Mouse (Mus musculus) kidney, adult 18-20 months (tissue): ENCODE results near the gene Kif26b.

ENCODE experiments used
- DNase-seq: peaks from one replicate; pipeline ENCODE4 v3.0.0; 2021

The Kif26b gene

GRCm38 (mm10) chr1:178855974-178856373, 327.0 kb downstream of the Kif26b start:
- DNase-seq, result no peak

DNA sequence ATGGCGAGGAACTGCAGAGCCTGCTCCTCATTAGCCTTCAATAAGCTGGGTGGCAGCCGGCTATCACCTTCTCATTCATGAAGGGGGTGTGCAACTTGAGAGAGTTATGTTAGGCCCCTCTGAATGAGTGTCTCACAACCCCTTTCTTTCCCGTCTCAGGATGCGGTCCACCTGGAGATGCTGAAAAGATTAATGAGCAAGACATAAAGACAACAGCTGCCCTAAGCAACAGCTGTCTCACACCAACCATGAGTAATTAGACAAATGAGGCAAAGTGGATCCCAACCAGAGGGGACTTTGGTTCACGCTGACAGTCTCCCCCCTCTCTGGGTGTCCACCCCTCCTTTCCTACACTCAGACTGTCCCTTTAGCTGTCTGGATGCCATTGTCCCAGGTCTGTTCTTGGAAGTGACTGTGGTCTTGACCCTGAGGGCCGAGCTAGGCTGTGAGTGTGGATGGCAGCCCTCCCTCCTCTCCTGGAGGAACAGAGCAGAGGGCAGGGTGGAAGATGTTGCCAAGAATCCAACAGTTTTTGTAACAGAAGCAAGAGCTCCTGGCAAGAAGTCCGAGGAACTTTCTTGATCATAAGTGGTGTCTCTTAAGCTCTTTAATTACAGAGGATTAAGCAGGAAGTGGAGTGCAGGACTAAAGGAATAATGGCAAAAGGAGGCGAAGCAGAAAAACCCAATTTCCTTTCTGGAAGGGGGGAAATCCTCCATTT, 331.9 kb downstream of the Kif26b start:
- no peak for DNase-seq

GRCm38 (mm10) chr1:178861392-178861762, 332.5 kb downstream of the Kif26b start:
- no peak for DNase-seq

GRCm38 (mm10) chr1:178863756-178864155, 334.8 kb downstream of the Kif26b start:
- DNase-seq, result no peak

GRCm38 (mm10) chr1:178864297-178864696, 335.4 kb downstream of the Kif26b start:
- no peak for DNase-seq

GRCm38 (mm10) chr1:178866757-178867156, 337.8 kb downstream of the Kif26b start:
- no peak for DNase-seq

GRCm38 (mm10) chr1:178871055-178871454, 342.1 kb downstream of the Kif26b start:
- DNase-seq, result no peak

GRCm38 (mm10) chr1:178876926-178877325, 348.0 kb downstream of the Kif26b start:
- no peak for DNase-seq

GRCm38 (mm10) chr1:178878676-178879075, 349.8 kb downstream of the Kif26b start:
- DNase-seq, result no peak

DNA sequence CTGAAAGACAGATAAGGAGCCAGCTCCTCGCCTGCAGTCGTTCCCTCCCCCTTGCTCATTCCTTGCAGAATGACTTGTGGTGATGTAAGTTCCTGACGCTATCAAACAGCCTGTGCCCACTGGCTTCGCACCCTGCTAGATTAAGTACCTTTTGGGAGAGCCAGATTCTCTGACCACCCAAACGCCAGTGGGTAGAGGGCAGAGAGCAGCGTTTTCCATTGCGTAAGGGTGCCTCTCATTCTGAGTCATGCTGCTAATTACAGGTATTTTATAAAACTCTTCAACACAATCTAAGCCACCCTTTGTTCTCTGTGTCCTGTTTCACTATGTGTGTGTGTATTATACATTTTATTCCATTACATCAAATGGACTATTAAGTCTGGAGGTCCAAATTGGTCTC, 352.0 kb downstream of the Kif26b start:
- DNase-seq, result no peak

DNA sequence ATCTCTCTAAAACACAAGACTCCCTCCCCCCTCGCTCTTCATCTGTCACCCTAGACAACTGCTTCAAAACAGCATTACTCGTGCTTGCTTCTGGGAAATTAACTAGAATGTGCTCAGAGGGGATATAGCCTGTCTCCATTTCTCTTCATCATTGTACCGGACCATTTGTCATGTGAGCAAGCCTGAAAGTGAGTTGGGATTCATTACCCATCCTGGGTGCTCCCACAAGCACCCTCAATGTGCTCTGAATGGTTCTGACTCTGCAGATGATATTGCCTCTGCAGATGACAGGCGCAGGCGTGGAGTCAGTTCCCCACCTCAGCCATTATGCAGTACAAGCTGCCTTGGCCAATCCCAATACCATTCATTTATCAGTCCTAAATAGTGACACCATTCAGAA, 357.7 kb downstream of the Kif26b start:
- no peak for DNase-seq

DNA sequence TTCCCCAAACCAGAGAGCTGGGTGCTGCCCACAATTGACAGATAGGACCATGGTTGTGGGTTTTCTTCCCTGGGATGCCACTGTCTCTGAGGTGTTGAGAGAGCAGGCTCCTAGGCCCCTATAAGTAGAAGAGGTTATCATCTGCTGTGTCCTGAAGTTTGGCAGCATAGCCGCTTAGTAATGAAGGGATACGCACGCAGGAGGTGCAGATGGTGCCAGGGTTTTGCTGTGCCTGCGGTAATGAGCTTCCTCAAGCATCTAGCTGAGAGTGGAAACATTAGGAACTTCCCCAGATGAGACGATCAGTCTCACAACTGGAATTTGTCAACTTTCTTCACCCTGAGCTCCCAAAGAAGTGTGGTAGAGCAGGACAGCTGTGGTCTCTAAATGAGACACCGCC, 363.5 kb downstream of the Kif26b start:
- no peak for DNase-seq

DNA sequence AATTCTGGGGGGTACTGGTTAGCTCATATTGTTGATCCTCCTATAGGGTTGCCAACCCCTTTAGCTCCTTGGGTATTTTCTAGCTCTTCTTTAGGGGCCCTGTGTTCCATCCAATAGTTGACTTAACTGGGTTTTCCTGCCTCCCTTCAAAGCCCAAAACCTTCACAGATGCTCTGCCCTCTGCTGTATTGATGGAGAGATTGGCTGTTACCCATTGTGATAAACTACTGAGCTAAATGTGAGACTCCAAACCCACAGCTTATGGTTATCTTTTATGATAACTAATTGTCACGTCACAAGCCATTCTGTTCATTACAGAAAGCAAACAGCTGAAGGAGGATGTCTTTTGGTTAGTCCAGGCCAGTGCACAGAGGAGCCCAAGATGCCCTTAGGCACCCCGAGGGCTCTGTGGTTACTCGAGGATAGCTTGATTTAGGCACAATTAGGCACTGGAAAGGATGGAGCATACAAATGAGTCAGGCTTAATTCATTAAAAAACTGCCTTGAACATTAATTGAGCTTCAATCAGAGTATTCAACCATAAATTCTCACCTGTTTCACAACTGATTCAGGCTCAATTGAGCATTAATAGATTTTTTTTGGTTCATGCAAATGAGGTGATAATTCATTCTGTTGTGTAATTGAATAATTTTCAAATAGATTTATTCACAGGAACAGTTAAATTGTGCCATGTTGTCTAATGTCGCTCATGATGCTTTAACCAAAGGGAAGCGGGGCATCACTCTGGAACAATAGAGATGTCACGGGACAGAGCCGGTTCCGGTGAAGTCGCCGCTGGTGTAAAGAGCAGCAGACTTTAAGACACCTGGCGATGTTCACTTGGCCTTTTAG, 364.5 kb downstream of the Kif26b start:
- no peak for DNase-seq

- DNase-seq, result no peak
Measured at GRCm38 (mm10) chr1:178894081-178894401, 365.1 kb downstream of the Kif26b start.

GRCm38 (mm10) chr1:178895674-178896073, 366.7 kb downstream of the Kif26b start:
- no peak for DNase-seq

- DNase-seq, result no peak
Measured at GRCm38 (mm10) chr1:178910951-178911350, 382.0 kb downstream of the Kif26b start.

GRCm38 (mm10) chr1:178912936-178913716, 384.2 kb downstream of the Kif26b start:
- no peak for DNase-seq

GRCm38 (mm10) chr1:178915056-178915455, 386.1 kb downstream of the Kif26b start:
- DNase-seq, result no peak

GRCm38 (mm10) chr1:178917194-178917902, 388.4 kb downstream of the Kif26b start:
- no peak for DNase-seq

DNA sequence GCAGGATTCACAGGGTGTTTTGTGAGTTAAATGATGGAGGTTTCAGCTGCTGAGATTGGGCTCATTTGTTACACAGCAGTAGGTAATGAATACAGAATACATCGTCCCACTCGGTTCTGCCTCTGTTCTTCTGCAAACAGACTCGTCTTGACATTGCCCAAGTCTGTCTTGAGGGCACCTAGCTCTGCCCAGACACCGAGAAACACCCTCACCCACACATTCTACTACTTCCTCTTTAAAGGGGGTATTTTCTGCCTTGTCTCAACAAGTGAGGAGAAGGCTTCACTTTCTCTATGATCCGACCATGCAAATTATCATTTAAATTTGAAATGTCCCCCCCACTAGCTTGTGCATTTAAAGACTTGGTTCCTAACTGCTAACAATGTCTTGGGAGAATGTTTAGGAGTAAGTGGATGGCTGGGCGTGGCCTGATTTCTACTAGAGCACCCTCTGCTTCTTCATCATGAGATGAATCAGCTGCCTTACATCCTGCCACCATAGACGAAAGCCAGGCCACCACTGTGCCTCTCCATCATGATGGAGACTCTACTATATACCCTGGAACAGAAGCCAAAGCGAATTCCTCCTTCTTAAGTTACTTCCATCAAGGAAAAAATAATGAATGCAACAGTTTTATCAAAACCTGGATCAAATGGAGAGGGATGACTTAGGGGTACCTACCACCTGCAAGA, 395.7 kb downstream of the Kif26b start:
- DNase-seq, result no peak

GRCm38 (mm10) chr1:178929531-178929930, 400.6 kb downstream of the Kif26b start:
- DNase-seq, result no peak

DNA sequence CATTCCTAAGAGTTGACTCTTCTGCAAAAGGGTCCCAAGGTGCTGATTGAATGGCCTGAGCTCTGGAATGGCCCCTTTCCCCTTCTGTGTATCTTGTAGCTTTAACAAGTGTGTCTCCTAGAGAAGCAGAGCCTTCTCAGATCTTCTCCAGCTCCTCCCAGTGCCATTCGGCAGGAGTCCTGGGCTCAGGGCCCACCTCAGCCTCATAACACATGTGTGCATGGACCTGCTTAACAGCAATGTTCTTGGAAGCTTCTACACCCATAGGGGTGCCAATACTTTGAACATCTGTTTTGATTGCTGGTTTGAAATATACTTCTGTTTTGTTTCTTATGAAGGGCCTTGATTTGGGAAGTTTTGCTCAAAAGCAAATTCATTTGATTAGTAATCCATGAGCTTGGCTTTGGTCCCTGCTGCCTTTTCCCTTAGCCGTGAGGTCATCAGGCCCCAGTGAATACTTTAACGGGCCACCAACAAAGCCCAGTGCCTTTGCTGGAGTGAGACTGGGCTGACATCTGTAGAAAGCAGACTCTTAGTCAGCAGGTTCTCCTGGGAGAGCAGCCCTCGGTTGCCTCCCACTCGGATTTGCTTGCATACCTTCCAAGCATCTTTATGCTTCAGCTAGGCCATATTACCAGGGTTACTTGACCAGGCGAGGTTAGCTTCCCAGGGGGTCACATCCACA, 405.2 kb downstream of the Kif26b start:
- no peak for DNase-seq
